Mouse (Mus musculus) macrophage (primary cell): Measurements from ENCODE around the gene Bfar. TPM values are rescaled to one million over a fixed set of nuclear protein-coding genes. Genes with fewer than 3 reads are reported as not detected.
A peak's percentile ranks its signal among the peaks of the same experiment; 100 is the strongest.
"Not testable (repeated sequence)": the region's sequence is repeated elsewhere in the genome, so short reads cannot be mapped to it uniquely, and the experiment has no call there.

Source experiments
- H3K27ac ChIP-seq: fragments of 350-480 bp; formaldehyde crosslinking; 2 replicates; pipeline ENCODE4 v1.9.0; 2021
- H3K36me3 ChIP-seq: fragments of 350-480 bp; formaldehyde crosslinking; 2 replicates; pipeline ENCODE4 v1.9.0; 2021; ENCODE audit errors: inconsistent target
- H3K4me3 ChIP-seq: fragments of 350-480 bp; formaldehyde crosslinking; 2 replicates; pipeline ENCODE4 v1.9.0; 2021; ENCODE audit errors: inconsistent target
- H3K79me2 ChIP-seq: fragments of 350-480 bp; formaldehyde crosslinking; 2 replicates; pipeline ENCODE4 v1.9.0; 2021; ENCODE audit errors: inconsistent target
- WGBS: methylation state at CpG from one replicate; pipeline ENCODE4 v1.1.7; 2026; ENCODE audit warnings: inconsistent platforms; ENCODE audit not compliant: missing documents; 5-methylcytosine and 5-hydroxymethylcytosine counted together
- polyA plus RNA-seq: library from polyadenylated mRNA; stranded (reverse); fragments of 250-400 nt; gene quantifications from 3 replicates; pipeline ENCODE4 v1.2.4, GENCODE M21; 2018; ENCODE audit warnings: inconsistent platforms
- total RNA-seq, 78 experiments: library from RNA; depleted of rRNA; stranded (reverse); fragments of 250-400 nt; gene quantifications; 1 replicate in 9 of 78; 2 replicates in 24 of 78; 3 replicates in 43 of 78; 4 replicates in 2 of 78; pipeline ENCODE4 v1.2.4; 2018; ENCODE audit warnings: inconsistent platforms in 56 of 78

The Bfar gene
- 100 to 1,000 TPM; 125 to 653 (median 234) TPM for total RNA-seq (2018; cell fraction: chromatin; rRNA removed)
- 10 to 100 TPM; 19.6 to 51.1 (median 33.8) TPM for total RNA-seq (2018; cell fraction: cytosol; rRNA removed)
- 100 to 1,000 TPM; 106 to 542 (median 162) TPM for total RNA-seq (2018; cell fraction: nucleus; rRNA removed)
- polyA plus RNA-seq = 23.7 to 38.3 TPM (median 32.3 TPM) in 3 replicates

DNA sequence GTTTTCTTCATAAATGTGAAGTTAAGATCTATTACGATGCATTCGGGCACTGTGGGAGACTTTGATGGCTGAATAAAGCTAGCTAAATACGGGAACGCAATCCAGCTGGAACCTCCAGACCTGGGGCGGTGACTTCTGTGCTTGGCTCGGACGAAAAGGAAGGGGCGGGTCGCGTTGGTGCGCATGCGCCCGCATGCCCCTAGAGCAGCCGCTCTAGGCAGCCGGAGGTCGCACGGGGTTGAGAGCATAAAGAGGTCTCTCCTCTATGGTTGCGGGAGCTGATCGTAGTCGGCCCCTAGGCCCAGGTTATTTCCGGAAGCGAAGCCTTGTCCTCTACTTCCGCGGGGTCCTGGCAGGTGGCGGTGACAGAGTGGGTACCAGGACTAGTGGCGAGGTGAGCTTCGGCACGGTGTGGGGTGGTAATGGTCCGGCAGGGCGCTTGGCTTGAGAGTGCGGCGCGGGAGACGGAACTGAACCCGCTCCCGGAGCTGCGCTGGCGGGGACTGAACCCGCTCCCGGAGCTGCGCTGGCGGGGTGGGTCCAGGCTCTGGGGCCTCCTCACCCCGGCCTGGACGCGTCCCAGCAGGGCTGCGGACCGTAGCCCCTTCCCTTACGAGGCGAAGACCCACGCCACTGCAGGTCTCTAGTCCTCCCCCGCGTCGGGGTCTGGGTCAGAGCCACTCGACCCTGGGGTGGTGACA is at the start of gene Bfar, which contains the start of gene 3110001I22Rik:
Bfar (plus strand) TSS at position 174 of the 701 bp plus-strand sequence.
3110001I22Rik (plus strand) TSS at position 245 of the 701 bp plus-strand sequence.
- Histone ChIP-seq H3K79me2 (peaks cover 48% of the 10 kb centered on the region), H3K4me3 (peak within 1 kb of the TSS; percentile 81), H3K36me3 (0 out of 2 replicates have a peak, but pooled peaks cover 5% of the 10 kb centered on the region), H3K27ac (peak within 1 kb of the TSS; percentile 65)
- under 1% methylated on average over 54 of the region's 54 CpGs for WGBS

DNA sequence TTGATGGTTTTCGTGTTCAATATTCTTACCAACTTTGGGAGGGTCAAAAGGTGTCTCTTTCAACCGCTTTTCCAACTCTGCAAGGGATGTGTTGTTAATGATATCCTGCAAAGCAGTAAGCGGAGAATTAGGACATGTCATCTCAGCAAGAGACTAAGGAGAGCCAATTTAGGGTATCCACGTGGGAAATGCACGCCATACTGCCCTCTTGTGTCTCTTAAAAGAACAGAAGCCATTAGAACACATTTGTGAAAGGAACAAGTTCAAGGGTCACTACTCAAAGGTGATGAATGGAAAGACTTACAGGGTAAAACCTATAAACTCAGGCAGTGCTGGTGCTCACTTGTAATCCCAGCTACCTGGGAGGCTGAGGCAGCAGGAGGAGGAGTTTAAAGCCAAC is 43.3 kb upstream of the Bfar start:
- H3K36me3 ChIP-seq = peaks cover 29% of the 10 kb centered on the region
- H3K27ac ChIP-seq = no peak overlapping the region
- no peaks in the 10 kb centered on the region for H3K79me2 ChIP-seq
- WGBS = 75% methylated on average over 5 of the region's 5 CpGs
- no peak overlapping the region for H3K4me3 ChIP-seq

DNA sequence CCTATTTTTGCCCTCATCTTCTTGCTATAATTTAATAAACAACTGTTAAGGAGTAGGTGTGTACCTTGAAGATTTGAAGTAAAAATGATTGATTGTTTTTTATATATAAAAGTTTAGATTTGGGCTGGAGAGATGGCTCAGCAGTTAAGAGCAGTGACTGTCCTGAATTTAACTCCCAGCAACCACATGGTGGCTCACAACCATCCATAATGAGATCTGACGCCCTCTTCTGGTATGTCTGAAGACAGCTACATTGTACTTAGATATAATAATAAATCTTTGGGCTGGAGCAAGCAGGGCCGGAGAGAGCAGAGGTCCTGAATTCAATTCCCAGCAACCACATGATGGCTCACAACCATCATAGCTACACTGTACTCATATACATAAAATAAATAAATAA is 33.5 kb upstream of the Bfar start:
- peaks cover 15% of the 10 kb centered on the region; the same call in 1 of the 2 replicates for H3K36me3 ChIP-seq
- H3K4me3 ChIP-seq, H3K79me2 ChIP-seq, H3K27ac ChIP-seq: not testable (repeated sequence)
- 84% methylated on average over 2 of the region's 2 CpGs for WGBS

DNA sequence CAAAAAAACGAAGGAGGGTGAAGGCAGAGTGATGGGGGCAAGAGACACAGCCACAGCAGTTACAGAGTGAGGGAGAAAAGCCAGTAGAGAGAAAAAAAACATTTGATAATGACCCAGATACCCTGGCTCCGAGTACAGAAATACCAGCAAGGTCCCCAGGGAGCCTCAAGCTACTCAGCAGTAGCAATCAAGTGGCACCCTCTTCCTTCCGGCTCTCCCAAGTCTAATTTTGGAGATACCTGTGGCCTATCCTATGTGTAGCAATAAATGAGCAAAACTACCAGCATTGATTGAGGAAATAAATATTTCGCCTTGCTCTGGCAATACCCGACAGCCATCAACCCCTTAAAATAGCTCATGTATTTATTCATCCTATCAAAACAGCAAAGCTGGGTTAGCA is 32.1 kb upstream of the Bfar start:
- no peak overlapping the region for H3K27ac ChIP-seq
- H3K4me3 ChIP-seq = no peak overlapping the region
- 94% methylated on average over 5 of the region's 5 CpGs for WGBS
- peaks cover 15% of the 10 kb centered on the region; the same call in 1 of the 2 replicates for H3K36me3 ChIP-seq
- no peaks in the 10 kb centered on the region for H3K79me2 ChIP-seq

DNA sequence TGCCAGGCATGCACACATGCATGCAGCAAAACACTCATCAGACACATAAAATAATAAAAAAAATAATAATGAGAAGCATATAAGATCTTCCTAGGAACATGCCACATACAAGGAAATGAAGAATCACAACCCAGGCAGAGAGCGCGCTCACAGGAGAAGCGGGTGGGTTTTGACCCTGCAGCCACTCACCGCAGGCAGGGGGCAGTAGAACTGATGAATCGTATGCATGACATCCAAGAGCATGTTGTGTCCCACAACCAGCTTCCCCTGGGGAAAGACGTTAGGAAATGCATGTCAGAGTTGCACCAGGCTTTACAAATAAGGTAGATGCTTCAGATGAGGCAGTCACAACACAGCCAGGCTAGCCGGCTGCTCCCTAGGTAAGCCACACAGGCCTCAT is 31.6 kb upstream of the Bfar start:
- H3K27ac ChIP-seq = no peak overlapping the region
- no peaks in the 10 kb centered on the region for H3K79me2 ChIP-seq
- WGBS = 97% methylated on average over 7 of the region's 7 CpGs
- H3K4me3 ChIP-seq = no peak overlapping the region
- peaks cover 13% of the 10 kb centered on the region; the same call in 1 of the 2 replicates for H3K36me3 ChIP-seq

DNA sequence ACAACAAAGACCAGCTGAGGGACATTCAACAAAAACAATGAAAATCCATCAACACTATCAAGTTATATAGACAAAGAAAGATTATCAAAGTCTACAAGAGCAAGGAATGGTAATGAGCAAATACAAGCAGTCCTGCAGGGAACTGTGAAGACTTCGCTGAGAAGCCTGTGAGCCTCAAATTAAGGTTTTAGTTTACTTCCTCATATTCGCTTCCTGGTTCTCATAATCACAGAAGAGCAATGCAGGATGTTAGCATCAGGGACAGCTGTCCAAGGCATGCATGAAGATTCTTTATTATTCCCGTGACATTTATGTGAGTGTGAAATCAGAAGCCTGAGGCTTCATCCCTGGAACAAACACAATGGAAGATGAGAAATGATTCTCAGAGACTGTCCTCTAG is 27.2 kb upstream of the Bfar start:
- Histone ChIP-seq H3K4me3 (no peak overlapping the region), H3K36me3 (no peaks in the 10 kb centered on the region), H3K27ac (no peak overlapping the region), H3K79me2 (no peaks in the 10 kb centered on the region)
- 25% methylated on average over 3 of the region's 3 CpGs for WGBS

DNA sequence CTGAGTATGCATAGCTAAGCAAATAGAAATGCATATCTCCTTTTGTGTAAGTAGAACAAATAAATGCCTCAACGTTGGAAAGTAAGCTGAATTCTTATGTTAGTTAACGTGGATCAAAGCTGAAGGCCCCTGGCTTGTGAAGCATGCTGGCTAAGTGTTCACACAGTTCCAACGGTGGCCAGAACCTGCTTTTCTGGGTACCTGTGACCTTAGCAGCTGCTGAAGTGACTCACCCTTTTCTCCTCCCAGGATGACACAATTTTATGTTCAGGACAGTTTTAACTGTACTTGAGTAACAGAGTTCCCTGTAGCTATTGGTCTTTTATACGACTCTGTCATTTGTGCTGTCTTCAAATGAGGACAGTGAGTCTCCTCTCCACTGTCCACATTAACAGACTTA is 25.7 kb upstream of the Bfar start:
- peaks cover 7% of the 10 kb centered on the region; the same call in 1 of the 2 replicates for H3K36me3 ChIP-seq
- 95% methylated on average over 4 of the region's 4 CpGs for WGBS
- no peaks in the 10 kb centered on the region for H3K79me2 ChIP-seq
- H3K27ac ChIP-seq = no peak overlapping the region
- no peak overlapping the region for H3K4me3 ChIP-seq

DNA sequence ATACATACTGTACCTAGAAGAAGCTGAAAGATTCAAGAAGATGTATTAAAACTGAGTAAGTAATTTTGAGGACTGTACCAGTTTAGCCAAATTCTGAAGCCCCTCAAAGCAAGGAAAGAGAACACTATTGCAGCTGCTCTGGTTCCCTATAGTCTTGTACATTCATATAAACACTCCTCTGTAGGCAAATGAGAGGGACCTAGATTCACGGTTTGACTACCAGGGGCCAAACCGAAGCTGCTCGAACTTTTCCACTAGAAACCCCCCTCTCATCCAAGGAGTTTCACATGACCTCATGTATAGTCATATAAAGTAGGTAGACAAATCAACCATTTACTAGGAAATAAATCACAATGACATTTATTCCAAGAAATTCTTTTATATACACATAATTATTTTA is 12.8 kb upstream of the Bfar start:
- Histone ChIP-seq H3K36me3 (peaks cover 18% of the 10 kb centered on the region; the same call in 1 of the 2 replicates), H3K27ac (no peak overlapping the region)
- 95% methylated on average over 3 of the region's 3 CpGs for WGBS

DNA sequence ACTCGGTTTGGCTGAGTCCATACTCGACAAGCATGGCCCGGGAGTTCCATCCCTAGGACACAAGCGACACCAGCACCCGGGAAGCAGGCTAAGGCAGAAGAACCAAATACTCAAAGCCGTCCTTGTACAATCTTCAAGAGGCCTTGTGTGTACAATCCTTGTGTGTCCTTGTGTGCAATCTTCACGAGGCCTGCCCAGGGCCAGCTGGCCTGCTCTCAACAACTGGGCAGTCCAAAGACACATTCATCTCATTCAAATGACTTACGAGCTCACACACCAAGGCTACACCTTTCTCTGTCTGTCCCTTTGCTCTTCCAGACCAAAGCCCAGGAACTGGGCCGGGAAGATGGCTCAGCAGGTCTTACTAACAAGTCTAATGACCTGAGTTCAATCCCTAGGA is 10.9 kb upstream of the Bfar start:
- whole genome bisulfite sequencing = 96% methylated on average over 9 of the region's 9 CpGs
- Histone ChIP-seq H3K79me2 (no peaks in the 10 kb centered on the region), H3K36me3 (peaks cover 5% of the 10 kb centered on the region; the same call in 1 of the 2 replicates), H3K4me3 (no peak overlapping the region), H3K27ac (no peak overlapping the region)

More for the DNA sequence above, 12.8 kb upstream of the Bfar start:
- no peak overlapping the region for H3K4me3 ChIP-seq
- H3K79me2 ChIP-seq = no peaks in the 10 kb centered on the region

DNA sequence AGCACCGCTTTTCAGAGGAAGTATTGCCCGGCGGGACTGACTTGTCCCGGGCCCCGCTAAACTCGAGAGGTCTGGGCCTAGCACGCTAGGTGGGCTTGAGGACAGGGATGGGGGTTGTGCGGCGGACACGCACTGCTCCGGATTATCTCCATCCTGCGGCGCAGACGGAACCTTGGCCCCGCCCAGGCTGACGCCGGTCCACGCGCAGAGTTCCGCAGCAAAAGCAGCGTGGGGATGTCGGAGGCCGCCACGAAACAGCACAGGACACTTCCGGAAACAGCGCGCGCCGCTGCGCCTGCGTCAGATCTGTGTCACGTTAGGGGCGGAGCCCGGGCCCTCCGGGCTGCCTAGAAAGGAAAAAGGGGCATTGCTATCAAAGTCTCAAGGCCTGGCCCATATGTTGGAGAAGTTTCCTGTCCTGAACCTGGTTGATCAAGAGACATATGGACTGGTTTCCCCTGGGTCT is 3.7 kb upstream of the Bfar start, which contains the start of gene Parn:
Parn (minus strand) TSS at position 293 of the 466 bp plus-strand sequence.
- Histone ChIP-seq H3K79me2 (peaks cover 8% of the 10 kb centered on the region), H3K27ac (peak within 1 kb of the TSS; percentile 31), H3K36me3 (peaks cover 5% of the 10 kb centered on the region; the same call in 1 of the 2 replicates), H3K4me3 (peak within 1 kb of the TSS; percentile 87)
- under 1% methylated on average over 35 of the region's 35 CpGs for WGBS

DNA sequence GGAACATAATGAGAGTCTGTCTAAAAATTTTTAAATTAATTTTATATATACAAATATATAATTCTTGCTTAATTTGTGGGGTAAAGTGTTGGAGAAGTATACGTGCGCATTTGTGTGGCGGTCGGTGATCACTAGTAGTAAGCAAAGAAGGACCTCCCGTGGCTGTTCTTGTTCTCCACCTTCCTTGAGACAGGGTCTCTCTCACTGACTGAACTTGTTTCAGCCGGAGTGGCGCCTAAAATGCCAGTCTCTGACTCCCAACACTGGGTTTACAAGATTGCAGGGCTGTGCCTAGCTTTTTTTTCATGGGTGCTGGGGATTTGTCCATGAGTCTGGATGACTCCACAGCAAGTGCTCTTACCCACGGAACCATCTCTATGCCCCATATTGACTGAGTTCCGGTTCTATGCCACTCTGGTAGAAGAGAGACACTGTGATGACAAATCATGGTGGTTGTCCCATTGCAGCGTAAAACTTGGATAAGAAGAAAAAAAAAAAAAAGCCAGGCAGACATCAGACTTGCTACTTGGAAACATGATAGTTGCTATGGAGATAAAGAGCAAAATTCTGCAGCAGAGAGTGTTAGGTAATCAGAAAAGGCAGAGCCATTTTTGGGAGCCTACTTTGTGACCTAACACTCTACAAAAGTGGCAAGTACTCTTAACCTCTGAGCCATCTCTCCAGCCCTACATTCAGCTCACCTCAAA is 3.1 kb upstream of the Bfar start:
- H3K27ac ChIP-seq = no peak overlapping the region
- no peaks in the 10 kb centered on the region; the same call in 1 of the 2 replicates for H3K36me3 ChIP-seq
- H3K4me3 ChIP-seq = no peak overlapping the region
- peaks cover 15% of the 10 kb centered on the region for H3K79me2 ChIP-seq
- 86% methylated on average over 10 of the region's 10 CpGs for WGBS

DNA sequence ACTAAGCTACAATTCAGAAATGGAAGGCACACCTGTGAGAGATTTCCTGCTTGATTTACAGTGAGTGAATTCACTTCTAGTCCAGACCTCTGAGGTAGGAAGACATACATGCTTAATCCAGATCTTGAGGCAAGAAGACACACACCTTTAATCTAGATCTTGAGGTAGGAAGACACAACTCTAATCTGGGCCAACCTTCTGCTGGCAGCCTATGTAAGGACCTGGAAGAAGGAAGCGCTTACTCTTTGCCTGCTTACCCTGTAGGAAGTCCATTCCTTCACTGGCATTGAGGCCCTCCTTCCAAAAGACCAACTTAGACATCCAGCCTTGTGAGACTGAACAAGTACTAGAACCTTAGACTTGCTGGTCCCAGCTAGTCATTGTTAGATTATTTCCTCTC is 2.4 kb upstream of the Bfar start:
- 100% methylated on average over 1 of the region's 1 CpGs for WGBS
- no peak overlapping the region for H3K27ac ChIP-seq
- peaks cover 22% of the 10 kb centered on the region for H3K79me2 ChIP-seq
- no peak overlapping the region for H3K4me3 ChIP-seq
- H3K36me3 ChIP-seq = no peaks in the 10 kb centered on the region; the same call in 1 of the 2 replicates

DNA sequence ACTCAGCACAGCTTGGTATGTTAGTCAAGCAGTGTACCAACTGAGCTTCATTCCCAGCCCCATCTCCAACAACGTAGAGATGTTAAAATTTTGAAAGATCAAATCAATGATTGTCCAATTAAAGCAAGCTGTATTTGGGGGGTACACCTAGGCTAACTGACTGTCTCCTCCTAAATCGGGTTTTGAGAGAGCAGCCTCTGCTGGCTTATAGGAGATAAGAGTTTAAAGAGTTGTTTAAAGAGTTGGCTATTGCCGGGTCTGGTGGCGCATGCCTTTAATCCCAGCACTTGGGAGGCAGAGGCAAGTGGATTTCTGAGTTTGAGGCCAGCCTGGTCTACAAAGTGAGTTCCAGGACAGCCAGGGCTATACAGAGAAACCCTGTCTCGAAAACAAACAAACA is 762 bp upstream of the Bfar start:
- Histone ChIP-seq H3K4me3 (peak overlapping the region; percentile 81), H3K27ac (peak overlapping the region; percentile 65; the same call in 1 of the 2 replicates), H3K79me2 (peaks cover 38% of the 10 kb centered on the region)
- WGBS = 83% methylated on average over 5 of the region's 5 CpGs
- not testable (repeated sequence) for H3K36me3 ChIP-seq

DNA sequence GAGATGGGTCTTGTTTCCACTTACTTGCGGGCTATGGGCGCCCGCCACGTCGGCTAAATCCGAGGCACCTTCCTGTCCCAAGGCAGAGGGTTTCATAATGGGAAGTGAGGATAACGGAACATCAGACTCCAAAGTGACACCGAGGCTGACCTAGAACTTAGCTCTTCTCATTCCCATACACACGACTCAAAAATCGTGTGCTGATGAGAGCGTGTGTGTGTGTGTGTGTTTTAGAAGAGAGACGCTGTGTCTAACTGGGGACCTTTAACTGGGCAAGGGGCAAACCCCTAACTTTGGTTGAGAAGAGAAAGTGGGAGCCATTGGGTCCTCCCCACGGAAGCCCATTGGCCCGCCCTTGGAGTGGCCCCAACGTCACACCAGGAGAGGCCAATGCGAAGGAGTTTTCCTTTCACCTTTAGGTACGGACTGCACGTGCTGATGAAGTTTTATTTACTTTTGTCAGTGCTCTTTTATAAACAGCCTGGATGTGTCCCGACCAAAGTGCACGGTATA is 784 bp downstream of the Bfar start:
- under 1% methylated on average over 20 of the region's 20 CpGs for WGBS
- Histone ChIP-seq H3K27ac (peak overlapping the region; percentile 65), H3K79me2 (peaks cover 54% of the 10 kb centered on the region), H3K36me3 (peaks cover 10% of the 10 kb centered on the region), H3K4me3 (peak overlapping the region; percentile 81)
